Mouse (Mus musculus) kidney, adult 2 months (tissue): ENCODE data around the gene Postn.

Experiments used
- CTCF ChIP-seq: fragments of 200-500 bp; conservative IDR thresholded peaks from 2 replicates; pipeline ENCODE4 v1.5.1; 2011; ENCODE audit warnings: low read depth, mild to moderate bottlenecking, control low read depth, low read length, moderate library complexity, mixed read lengths; ENCODE audit not compliant: insufficient read depth, insufficient read length
- POLR2A ChIP-seq: fragments of 200-500 bp; IDR thresholded peaks from one replicate; pipeline ENCODE4 v1.6.1; 2011; ENCODE audit warnings: low read depth, low read length, control low read depth

GRCm38 (mm10) chr3:54421666-54422065 lies 60.8 kb downstream of the Postn start:
- TF ChIP-seq CTCF (no peak), POLR2A (no peak)
